Mouse (Mus musculus) CH12.LX (cell line): ENCODE measurements around the gene Gm11492. TPM values are rescaled to one million over a fixed set of nuclear protein-coding genes. Genes with fewer than 3 reads are reported as not detected.

Experiments
- DNase-seq: peaks from one replicate; pipeline ENCODE4 v3.0.0-alpha.2; 2013; ENCODE audit errors: extremely low read depth
- H3K27ac ChIP-seq: 2 replicates; pipeline ENCODE4 v1.5.1; 2012; ENCODE audit warnings: low read depth, mild to moderate bottlenecking, control low read depth, moderate library complexity; ENCODE audit not compliant: insufficient read depth
- H3K27me3 ChIP-seq: replicated peaks from 2 replicates; pipeline ENCODE3; 2012; ENCODE audit warnings: inconsistent platforms
- H3K36me3 ChIP-seq, 2 experiments: replicated peaks in 1 of 2; 2 replicates each; pipeline versions ENCODE3 to v1.6.1; 2012; ENCODE audit warnings: inconsistent platforms in 1 of 2, low read length in 1 of 2, mild to moderate bottlenecking in 1 of 2, mixed read lengths in 1 of 2, moderate library complexity in 1 of 2; ENCODE audit not compliant: control insufficient read depth in 1 of 2, insufficient read depth in 1 of 2
- H3K4me1 ChIP-seq, 2 experiments: 2 replicates each; pipeline ENCODE4 v1.6.1; 2012; ENCODE audit warnings: inconsistent platforms in 1 of 2, moderate library complexity in 1 of 2; ENCODE audit not compliant: insufficient read depth in 2 of 2, control insufficient read depth in 1 of 2
- H3K4me2 ChIP-seq: 2 replicates; pipeline ENCODE4 v1.6.1; 2012; ENCODE audit warnings: low read depth, mild to moderate bottlenecking, control low read depth; ENCODE audit not compliant: poor library complexity, insufficient read depth, severe bottlenecking
- H3K4me3 ChIP-seq, 3 experiments: fragments of 150-350 bp in 1 of 3; sonication (generic) in 1 of 3; replicated peaks in 1 of 3; 2 replicates each; pipeline versions ENCODE3 to v1.5.1; 2011 to 2012; ENCODE audit warnings: low read depth in 2 of 3, low read length in 2 of 3, mild to moderate bottlenecking in 2 of 3, moderate library complexity in 2 of 3, control low read depth in 1 of 3, improper control_type of control experiment in 1 of 3, inconsistent platforms in 1 of 3, mixed read lengths in 1 of 3; ENCODE audit not compliant: poor library complexity in 1 of 3
- H3K79me2 ChIP-seq: replicated peaks from 2 replicates; pipeline ENCODE4 v1.6.1; 2012; ENCODE audit warnings: mild to moderate bottlenecking, moderate library complexity; ENCODE audit not compliant: control insufficient read depth, poor library complexity, insufficient read depth, severe bottlenecking; ENCODE audit errors: extremely low read depth
- H3K9ac ChIP-seq: 2 replicates; pipeline ENCODE4 v1.6.1; 2012; ENCODE audit warnings: low read depth, mild to moderate bottlenecking, control low read depth, moderate library complexity; ENCODE audit not compliant: insufficient read depth
- H3K9me3 ChIP-seq: replicated peaks from 2 replicates; pipeline ENCODE3; 2012; ENCODE audit warnings: low read length, inconsistent platforms, mixed read lengths
- BHLHE40 ChIP-seq: IDR thresholded peaks from 2 replicates; pipeline ENCODE4 v1.6.1; 2011; ENCODE audit warnings: mild to moderate bottlenecking, low read depth, low read length, improper control_type of control experiment
- CHD1 ChIP-seq: IDR thresholded peaks from 2 replicates; pipeline ENCODE4 v1.6.1; 2012; ENCODE audit warnings: low read depth, low read length, improper control_type of control experiment, inconsistent platforms
- CHD2 ChIP-seq: IDR thresholded peaks from 2 replicates; pipeline ENCODE4 v1.6.1; 2011; ENCODE audit warnings: low read length, improper control_type of control experiment
- CTCF ChIP-seq, 2 experiments: IDR thresholded peaks in 1 of 2; conservative IDR thresholded peaks in 1 of 2; 2 replicates each; pipeline ENCODE4 v1.5.1; 2011 to 2012; ENCODE audit warnings: low read depth in 2 of 2, low read length in 2 of 2, improper control_type of control experiment in 1 of 2, inconsistent platforms in 1 of 2, mild to moderate bottlenecking in 1 of 2, moderate library complexity in 1 of 2
- E2F4 ChIP-seq: IDR thresholded peaks from 2 replicates; pipeline ENCODE4 v1.6.1; 2011; ENCODE audit warnings: low read depth, low read length, improper control_type of control experiment; ENCODE audit not compliant: insufficient replicate concordance
- ELF1 ChIP-seq: IDR thresholded peaks from 2 replicates; pipeline ENCODE4 v1.6.1; 2014; ENCODE audit warnings: low read depth, mild to moderate bottlenecking, inconsistent platforms, low read length, improper control_type of control experiment
- EP300 ChIP-seq: IDR thresholded peaks from 2 replicates; pipeline ENCODE4 v1.6.1; 2011; ENCODE audit warnings: low read length, improper control_type of control experiment
- ETS1 ChIP-seq: conservative IDR thresholded peaks from 2 replicates; pipeline ENCODE4 v1.6.1; 2012; ENCODE audit warnings: low read depth, mild to moderate bottlenecking, inconsistent platforms, low read length, improper control_type of control experiment, moderate library complexity
- GABPA ChIP-seq: IDR thresholded peaks from 2 replicates; pipeline ENCODE4 v1.6.1; 2012; ENCODE audit warnings: low read depth, low read length, improper control_type of control experiment, inconsistent platforms; ENCODE audit not compliant: insufficient replicate concordance
- HCFC1 ChIP-seq: IDR thresholded peaks from 2 replicates; pipeline ENCODE4 v1.6.1; 2012; ENCODE audit warnings: low read depth, mild to moderate bottlenecking, inconsistent platforms, low read length, improper control_type of control experiment
- IRF4 ChIP-seq: IDR thresholded peaks from 2 replicates; pipeline ENCODE4 v1.6.1; 2014; ENCODE audit warnings: low read depth, mild to moderate bottlenecking, inconsistent platforms, low read length, improper control_type of control experiment
- JUN ChIP-seq: IDR thresholded peaks from 2 replicates; pipeline ENCODE4 v1.6.1; 2011; ENCODE audit warnings: low read depth, mild to moderate bottlenecking, low read length, improper control_type of control experiment, moderate library complexity; ENCODE audit not compliant: insufficient read depth
- JUND ChIP-seq: conservative IDR thresholded peaks from 2 replicates; pipeline ENCODE4 v1.6.1; 2011; ENCODE audit warnings: low read depth, low read length, improper control_type of control experiment
- KAT2A ChIP-seq: IDR thresholded peaks from 2 replicates; pipeline ENCODE4 v1.6.1; 2012; ENCODE audit warnings: low read length, improper control_type of control experiment, inconsistent platforms; ENCODE audit not compliant: insufficient replicate concordance
- MAFK ChIP-seq: IDR thresholded peaks from 2 replicates; pipeline ENCODE4 v1.6.1; 2011; ENCODE audit warnings: low read length, improper control_type of control experiment; ENCODE audit not compliant: insufficient replicate concordance
- MAX ChIP-seq: IDR thresholded peaks from 2 replicates; pipeline ENCODE4 v1.6.1; 2011; ENCODE audit warnings: low read length, improper control_type of control experiment
- MAZ ChIP-seq: IDR thresholded peaks from 2 replicates; pipeline ENCODE4 v1.6.1; 2012; ENCODE audit warnings: low read depth, mild to moderate bottlenecking, inconsistent platforms, low read length, improper control_type of control experiment, moderate library complexity
- MEF2A ChIP-seq: IDR thresholded peaks from 2 replicates; pipeline ENCODE4 v1.6.1; 2014; ENCODE audit warnings: low read depth, mild to moderate bottlenecking, inconsistent platforms, low read length, improper control_type of control experiment, borderline replicate concordance
- MXI1 ChIP-seq: IDR thresholded peaks from 2 replicates; pipeline ENCODE4 v1.6.1; 2011; ENCODE audit warnings: mild to moderate bottlenecking, low read depth, low read length, improper control_type of control experiment
- MYC ChIP-seq: IDR thresholded peaks from 2 replicates; pipeline ENCODE4 v1.6.1; 2011; ENCODE audit warnings: low read depth, mild to moderate bottlenecking, improper control_type of control experiment, low read length
- NELFE ChIP-seq: IDR thresholded peaks from 2 replicates; pipeline ENCODE4 v1.6.1; 2011; ENCODE audit warnings: low read depth, low read length, improper control_type of control experiment
- NRF1 ChIP-seq: IDR thresholded peaks from 2 replicates; pipeline ENCODE4 v1.6.1; 2014; ENCODE audit warnings: low read depth, mild to moderate bottlenecking, inconsistent platforms, low read length, improper control_type of control experiment, moderate library complexity
- PAX5 ChIP-seq: IDR thresholded peaks from 2 replicates; pipeline ENCODE4 v1.6.1; 2012; ENCODE audit warnings: low read length, inconsistent platforms, mixed read lengths
- POLR2A ChIP-seq: IDR thresholded peaks from 2 replicates; pipeline ENCODE4 v1.6.1; 2011; ENCODE audit warnings: low read depth, mild to moderate bottlenecking, improper control_type of control experiment, low read length
- POLR2AphosphoS2 ChIP-seq: IDR thresholded peaks from 2 replicates; pipeline ENCODE4 v1.6.1; 2011; ENCODE audit warnings: low read depth, low read length, improper control_type of control experiment
- RAD21 ChIP-seq: IDR thresholded peaks from 2 replicates; pipeline ENCODE4 v1.6.1; 2011; ENCODE audit warnings: low read depth, mild to moderate bottlenecking, low read length, improper control_type of control experiment, moderate library complexity
- RCOR1 ChIP-seq: conservative IDR thresholded peaks from 2 replicates; pipeline ENCODE4 v1.6.1; 2012; ENCODE audit warnings: low read depth, mild to moderate bottlenecking, inconsistent platforms, low read length, improper control_type of control experiment
- SIN3A ChIP-seq: IDR thresholded peaks from 2 replicates; pipeline ENCODE4 v1.6.1; 2012; ENCODE audit warnings: low read length, improper control_type of control experiment, inconsistent platforms
- SMC3 ChIP-seq: IDR thresholded peaks from 2 replicates; pipeline ENCODE4 v1.6.1; 2011; ENCODE audit warnings: low read depth, low read length, improper control_type of control experiment
- TBP ChIP-seq: conservative IDR thresholded peaks from 2 replicates; pipeline ENCODE4 v1.6.1; 2011; ENCODE audit warnings: low read depth, low read length, improper control_type of control experiment
- TCF12 ChIP-seq: IDR thresholded peaks from 2 replicates; pipeline ENCODE4 v1.6.1; 2014; ENCODE audit warnings: low read depth, mild to moderate bottlenecking, inconsistent platforms, low read length, improper control_type of control experiment
- UBTF ChIP-seq: IDR thresholded peaks from 2 replicates; pipeline ENCODE4 v1.6.1; 2012; ENCODE audit warnings: low read depth, mild to moderate bottlenecking, inconsistent platforms, low read length, improper control_type of control experiment, moderate library complexity
- USF1 ChIP-seq: IDR thresholded peaks from 2 replicates; pipeline ENCODE4 v1.6.1; 2014; ENCODE audit warnings: low read depth, mild to moderate bottlenecking, inconsistent platforms, low read length, improper control_type of control experiment
- USF2 ChIP-seq: conservative IDR thresholded peaks from 2 replicates; pipeline ENCODE4 v1.6.1; 2011; ENCODE audit warnings: low read depth, low read length, improper control_type of control experiment
- ZC3H11A ChIP-seq: IDR thresholded peaks from 2 replicates; pipeline ENCODE4 v1.6.1; 2012; ENCODE audit warnings: low read depth, mild to moderate bottlenecking, inconsistent platforms, low read length, improper control_type of control experiment
- ZKSCAN1 ChIP-seq: IDR thresholded peaks from 2 replicates; pipeline ENCODE4 v1.6.1; 2012; ENCODE audit warnings: low read depth, inconsistent platforms, low read length, improper control_type of control experiment, borderline replicate concordance
- ZMIZ1 ChIP-seq: IDR thresholded peaks from 2 replicates; pipeline ENCODE4 v1.6.1; 2012; ENCODE audit warnings: low read depth, mild to moderate bottlenecking, inconsistent platforms, low read length, improper control_type of control experiment
- ZNF384 ChIP-seq: IDR thresholded peaks from 2 replicates; pipeline ENCODE4 v1.6.1; 2012; ENCODE audit warnings: low read depth, low read length, improper control_type of control experiment, inconsistent platforms
- dilution Hi-C: fragments of 300-500 bp; cut with MboI; formaldehyde crosslinking; loops from 2 replicates; pipeline ENCODE4 v1.14.3; 2020; ENCODE audit warnings: low sequenced_read_pairs; ENCODE audit not compliant: extremely low pct_unique_long_range_greater_than_20kb, extremely low pct_ligation_motif_present
- in situ Hi-C: fragments of 300-500 bp; cut with MboI; formaldehyde crosslinking; loops from 3 replicates; pipeline ENCODE4 v1.14.3; 2019; ENCODE audit warnings: low sequenced_read_pairs, low pct_ligation_motif_present, low pct_unique_long_range_greater_than_20kb, mixed read lengths
- polyA plus RNA-seq: library from polyadenylated mRNA; unstranded; fragments of >175 nt; gene quantifications from 2 replicates; pipeline ENCODE4 v1.2.1, GENCODE M21; 2012; ENCODE audit warnings: low read depth; ENCODE audit not compliant: insufficient read length
- total RNA-seq, 2 experiments: library from RNA; depleted of rRNA; stranded (reverse); fragments of 300-350 nt in 1 of 2; fragments of >200 nt in 1 of 2; gene quantifications; 2 replicates each; pipeline ENCODE4 v1.2.3; 2012 to 2014

The Gm11492 gene
- total and polyA plus RNA-seq, 3 experiments, result not detected

GRCm38 (mm10) chr11:87591526-87592353 is 25.3 kb downstream of the Gm11492 start, which contains the start of gene Mtmr4:
Mtmr4 (plus strand) TSS chr11:87592162.
- no peaks in the 10 kb centered on the region for H3K9me3 ChIP-seq
- peaks cover 12% of the 10 kb centered on the region for H3K79me2 ChIP-seq
- H3K4me2 ChIP-seq, result peak within 1 kb of the TSS; percentile 81
- peak within 1 kb of the TSS; percentile 82 for H3K9ac ChIP-seq
- no peaks in the 10 kb centered on the region for H3K27me3 ChIP-seq
- peaks cover 22 to 54% of the 10 kb centered on the region in 2 experiments for H3K4me1 ChIP-seq
- peak within 1 kb of the TSS; percentile 67 for H3K27ac ChIP-seq
- peak within 1 kb of the TSS; percentile 69 to 86 (median 76) for H3K4me3 ChIP-seq
- TF ChIP-seq ETS1 (peak; percentile 55; the same call in 1 of the 2 replicates), TBP (peak; percentile 93), MAFK (no peak), ZC3H11A (no peak), ZNF384 (peak; percentile 82), MAZ (peak; percentile 86), HCFC1 (peak; percentile 90), CHD1 (no peak), KAT2A (peak; percentile 86; the same call in 1 of the 2 replicates), PAX5 (no peak), POLR2AphosphoS2 (peak; percentile 79; the same call in 1 of the 2 replicates), ZKSCAN1 (no peak), ZMIZ1 (peak; percentile 87), ELF1 (peak; percentile 93), POLR2A (peak; percentile 95), GABPA (no peak; the same call in 1 of the 2 replicates), E2F4 (peak; percentile 88; the same call in 1 of the 2 replicates), SMC3 (no peak), MXI1 (peak; percentile 54; the same call in 1 of the 2 replicates), CTCF (conservative IDR thresholded peaks at IDR 0.05 in 1 of 2, IDR thresholded peaks at IDR 0.05 in 1 of 2; ENCODE audit: low read depth in 2 of 2, low read length in 2 of 2) (no peak), MAX (peak; percentile 69), USF1 (no peak), RAD21 (no peak), CHD2 (peak; percentile 94), RCOR1 (no peak), NRF1 (peak; percentile 84), MEF2A (peak; percentile 55; the same call in 1 of the 2 replicates), UBTF (0 out of 2 replicates have a peak, but pooled peaks have one; percentile 45), MYC (peak; percentile 86; the same call in 1 of the 2 replicates), BHLHE40 (peak; percentile 82), SIN3A (peak; percentile 80), NELFE (peak; percentile 98), EP300 (no peak), TCF12 (peak; percentile 90), JUND (no peak), USF2 (no peak), JUN (no peak), IRF4 (no peak; the same call in none of the 2 replicates)
- TF ChIP-seq, all 38 proteins: peak for 22
- DNase-seq, result peak; percentile 100
- peaks cover 0 to 6% of the 10 kb centered on the region in 2 experiments for H3K36me3 ChIP-seq
- in situ Hi-C loops (no loop called here), dilution Hi-C loops (no loop called here)
